31 mouse cellular contexts compared by ENCODE assay signal in the genomic region with DNA sequence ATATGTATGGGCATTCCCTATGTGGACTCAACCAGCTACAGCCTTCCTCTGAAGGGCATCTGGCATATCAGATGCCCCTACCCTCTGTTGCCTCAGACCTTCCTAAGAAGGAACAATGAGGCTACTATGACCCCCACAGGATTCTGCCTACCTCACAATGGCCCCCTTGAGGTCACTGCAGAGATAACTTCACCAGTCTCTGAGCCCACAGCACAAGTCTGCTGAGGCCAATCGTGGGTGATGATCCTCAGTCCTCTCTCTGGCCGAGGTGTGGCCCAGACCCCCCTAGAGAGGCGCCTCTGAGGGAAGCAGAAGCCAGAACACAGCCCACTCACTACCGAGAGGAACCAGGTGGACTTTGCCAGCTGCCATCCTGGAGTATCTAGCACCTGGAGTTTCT. TPM values are rescaled to one million over a fixed set of nuclear protein-coding genes. Genes with fewer than 3 reads are reported as not detected.
DNase-seq lines count a peak whose midpoint lies in the region; ATAC-seq and TF ChIP-seq lines count a peak whose summit lies in the region.
"Had no signal": no experiment of that assay in that cellular context is flagged by ENCODE, and none has a peak within 500 bp of the region (broad histone marks: within the 10 kb centered on the region; RNA-seq: fewer than 3 reads in every experiment).

Gene Hils1 (plus strand): TSS at position 175 of the 400 bp plus-strand sequence.

- intact Hi-C loops in left cerebral cortex, postnatal 4 days (cut with DNase I): no loop called here

- H3K4me2 ChIP-seq in intestine, postnatal 0 days (replicated peaks; ENCODE audit: low read depth): no peak within 1 kb of the TSS
- H3K4me2 ChIP-seq in intestine, embryonic 15.5 days (replicated peaks): no peak within 1 kb of the TSS
- H3K4me2 ChIP-seq in midbrain, embryonic 11.5 days: no peak within 1 kb of the TSS
- no peak within 1 kb of the TSS for H3K4me2 ChIP-seq in midbrain, embryonic 15.5 days
- H3K4me2 ChIP-seq: heart, embryonic 15.5 days; kidney, embryonic 15.5 days; liver, embryonic 13.5 days; neural tube, embryonic 13.5 days had no signal

- H3K27me3 ChIP-seq in intestine, postnatal 0 days (replicated peaks; ENCODE audit: control insufficient read depth, insufficient read depth, low read length): no peaks in the 10 kb centered on the region; the same call in 1 of the 2 replicates
- no peaks in the 10 kb centered on the region for H3K27me3 ChIP-seq in intestine, embryonic 15.5 days (replicated peaks)
- no peaks in the 10 kb centered on the region for H3K27me3 ChIP-seq in midbrain, embryonic 11.5 days (ENCODE audit: control insufficient read depth, insufficient read depth, low read length)
- no peaks in the 10 kb centered on the region for H3K27me3 ChIP-seq in midbrain, embryonic 15.5 days (replicated peaks)
- peaks cover 43% of the 10 kb centered on the region for H3K27me3 ChIP-seq in E14TG2a.4 (ENCODE audit: insufficient read depth, low read length)
- H3K27me3 ChIP-seq: heart, embryonic 15.5 days; neural tube, embryonic 13.5 days had no signal

- no peaks in the 10 kb centered on the region for H3K9me3 ChIP-seq in intestine, postnatal 0 days (ENCODE audit: control insufficient read depth)
- H3K9me3 ChIP-seq in intestine, embryonic 15.5 days: no peaks in the 10 kb centered on the region
- H3K9me3 ChIP-seq in midbrain, embryonic 11.5 days (ENCODE audit: control insufficient read depth, low read length): no peaks in the 10 kb centered on the region
- no peaks in the 10 kb centered on the region for H3K9me3 ChIP-seq in midbrain, embryonic 15.5 days
- H3K9me3 ChIP-seq in E14TG2a.4 (ENCODE audit: low read length): no peaks in the 10 kb centered on the region
- H3K9me3 ChIP-seq: heart, embryonic 10.5 days; heart, embryonic 15.5 days; kidney, embryonic 15.5 days; liver, embryonic 13.5 days; neural tube, embryonic 13.5 days had no signal

- no peak within 1 kb of the TSS for H3K4me3 ChIP-seq in intestine, postnatal 0 days (ENCODE audit: low read depth, low read length)
- no peak within 1 kb of the TSS for H3K4me3 ChIP-seq in intestine, embryonic 15.5 days (replicated peaks)
- H3K4me3 ChIP-seq in midbrain, embryonic 11.5 days (ENCODE audit: low read depth, low read length): no peak within 1 kb of the TSS
- no peak within 1 kb of the TSS for H3K4me3 ChIP-seq in midbrain, embryonic 15.5 days
- no peak within 1 kb of the TSS for H3K4me3 ChIP-seq in E14TG2a.4 (replicated peaks; ENCODE audit: low read length)
- H3K4me3 ChIP-seq: heart, embryonic 10.5 days; heart, embryonic 15.5 days; kidney, embryonic 15.5 days; liver, embryonic 13.5 days; neural tube, embryonic 13.5 days had no signal

- peak; percentile 41; the same call in 1 of the 2 replicates for TF ChIP-seq CTCF in intestine, postnatal 0 days (IDR thresholded peaks at IDR 0.05; ENCODE audit: low read depth)
- 0 out of 2 replicates have a peak, but pooled peaks have one; percentile 2 for TF ChIP-seq CTCF in E14TG2a.4 (conservative IDR thresholded peaks at IDR 0.05; ENCODE audit: low read length)

- no peaks in the 10 kb centered on the region for H3K4me1 ChIP-seq in intestine, postnatal 0 days (replicated peaks; ENCODE audit: control insufficient read depth, insufficient read depth, low read length)
- H3K4me1 ChIP-seq in intestine, embryonic 15.5 days (replicated peaks): 0 out of 2 replicates have a peak, but pooled peaks cover 7% of the 10 kb centered on the region
- no peaks in the 10 kb centered on the region for H3K4me1 ChIP-seq in midbrain, embryonic 11.5 days (ENCODE audit: control insufficient read depth, insufficient read depth, low read length)
- no peaks in the 10 kb centered on the region for H3K4me1 ChIP-seq in midbrain, embryonic 15.5 days
- peaks cover 53% of the 10 kb centered on the region for H3K4me1 ChIP-seq in E14TG2a.4 (replicated peaks; ENCODE audit: low read depth, low read length)
- H3K4me1 ChIP-seq: liver, embryonic 13.5 days; neural tube, embryonic 13.5 days had no signal

- no peak for ATAC-seq in intestine, postnatal 0 days
- no peak for ATAC-seq in intestine, embryonic 15.5 days
- ATAC-seq in midbrain, embryonic 11.5 days (ENCODE audit: low FRiP score): no peak
- ATAC-seq in midbrain, embryonic 15.5 days (replicated peaks): no peak
- peak; percentile 36; the same call in 1 of the 2 replicates for ATAC-seq in megakaryocyte-erythroid progenitor cell, adult 5-6 weeks (replicated peaks; ENCODE audit: low FRiP score, low TSS enrichment, poor library complexity, severe bottlenecking)
- ATAC-seq: forebrain, embryonic 14.5 days had no signal

- no peak within 1 kb of the TSS for H3K27ac ChIP-seq in intestine, postnatal 0 days (ENCODE audit: low read depth, low read length)
- no peak within 1 kb of the TSS for H3K27ac ChIP-seq in intestine, embryonic 15.5 days
- no peak within 1 kb of the TSS for H3K27ac ChIP-seq in midbrain, embryonic 11.5 days (ENCODE audit: low read depth, low read length)
- H3K27ac ChIP-seq in midbrain, embryonic 15.5 days: no peak within 1 kb of the TSS
- H3K27ac ChIP-seq: heart, embryonic 10.5 days; heart, embryonic 15.5 days; kidney, embryonic 15.5 days; liver, embryonic 13.5 days; neural tube, embryonic 13.5 days had no signal

- 41% methylated on average over 4 of the region's 4 CpGs for WGBS in intestine, postnatal 0 days
- 36% methylated on average over 4 of the region's 4 CpGs for WGBS in intestine, embryonic 15.5 days
- WGBS in midbrain, embryonic 11.5 days: 58% methylated on average over 4 of the region's 4 CpGs
- WGBS in midbrain, embryonic 15.5 days: 54% methylated on average over 4 of the region's 4 CpGs

- no peak within 1 kb of the TSS for H3K9ac ChIP-seq in intestine, postnatal 0 days (ENCODE audit: low read depth, low read length)
- no peak within 1 kb of the TSS for H3K9ac ChIP-seq in intestine, embryonic 15.5 days
- H3K9ac ChIP-seq in midbrain, embryonic 11.5 days (ENCODE audit: low read length): no peak within 1 kb of the TSS
- no peak within 1 kb of the TSS for H3K9ac ChIP-seq in midbrain, embryonic 15.5 days
- H3K9ac ChIP-seq: heart, embryonic 15.5 days; kidney, embryonic 15.5 days; liver, embryonic 13.5 days; neural tube, embryonic 13.5 days had no signal

- H3K36me3 ChIP-seq in intestine, postnatal 0 days (ENCODE audit: control insufficient read depth, insufficient read depth): no peaks in the 10 kb centered on the region
- H3K36me3 ChIP-seq in intestine, embryonic 15.5 days: no peaks in the 10 kb centered on the region
- no peaks in the 10 kb centered on the region for H3K36me3 ChIP-seq in midbrain, embryonic 11.5 days (ENCODE audit: control insufficient read depth, insufficient read depth, low read length)
- no peaks in the 10 kb centered on the region for H3K36me3 ChIP-seq in midbrain, embryonic 15.5 days (replicated peaks)
- H3K36me3 ChIP-seq in E14TG2a.4 (ENCODE audit: insufficient read depth, low read length): no peaks in the 10 kb centered on the region
- H3K36me3 ChIP-seq: heart, embryonic 10.5 days; heart, embryonic 15.5 days; kidney, embryonic 15.5 days; liver, embryonic 13.5 days; neural tube, embryonic 13.5 days had no signal

- peak; percentile 77 for DNase-seq in midbrain, embryonic 11.5 days (ENCODE audit: low spot score, missing footprints)
- DNase-seq in left cerebral cortex, postnatal 4 days: no peak
- DNase-seq: adrenal gland, postnatal 14 days; gastrocnemius, postnatal 25 days; heart, adult 11 months; kidney, adult 18-20 months; kidney, postnatal 4 days; liver, embryonic 13.5 days; lung, postnatal 4 days; thymus, postnatal 36 days had no signal

RNA-seq across cellular contexts. Expression of gene Hils1, which starts in this region (rescaled TPM):
- polyA plus RNA-seq in intestine, postnatal 0 days (2015; fragmentation: Nextera tagmentation; extraction: Ambion mirVana): not detected in 2 replicates
- polyA plus RNA-seq in intestine, embryonic 15.5 days (2015; fragmentation: Nextera tagmentation; extraction: Ambion mirVana): not detected in 2 replicates
- polyA plus RNA-seq in midbrain, embryonic 11.5 days (2014; fragmentation: Nextera tagmentation; extraction: Ambion mirVana): not detected in 2 replicates
- polyA plus RNA-seq in midbrain, embryonic 15.5 days (2015; fragmentation: Nextera tagmentation; extraction: Ambion mirVana): not detected in 2 replicates
- total RNA-seq in megakaryocyte-erythroid progenitor cell, adult 5-6 weeks (2014; fragmentation: Nextera tagmentation): not detected in 2 replicates
- total RNA-seq in megakaryocyte-erythroid progenitor cell, adult 5-6 weeks (2017): not detected in 2 replicates
- total RNA-seq in left cerebral cortex, postnatal 4 days (2021): under 1 TPM in 1 of 2 experiments, not detected in 1; 0.46 TPM
- total RNA-seq: adrenal gland, postnatal 14 days; gastrocnemius, adult 18-20 months; gastrocnemius, postnatal 25 days; heart, postnatal 25 days; layer of hippocampus, adult 8-10 months; layer of hippocampus, postnatal 25 days; left cerebral cortex, adult 8-10 months; left cerebral cortex, postnatal 36 days had no signal
- polyA plus RNA-seq: C2C12; cortical plate, adult 2 months; forebrain, embryonic 14.5 days; frontal cortex, adult 2 months; heart, embryonic 10.5 days; hindbrain, embryonic 11.5 days; kidney, embryonic 15.5 days; liver, embryonic 13.5 days; lung, embryonic 16.5 days; neural tube, embryonic 13.5 days had no signal

Comparison
In these comparisons a context has a peak if more than half of its experiments do, and no peak if none do; other contexts are left out.
1. Peak in DNase-seq in midbrain, embryonic 11.5 days; RNA of the gene not detected or under 1 TPM.
2. Peak in ATAC-seq in megakaryocyte-erythroid progenitor cell, adult 5-6 weeks; RNA of the gene not detected or under 1 TPM.